Mouse (Mus musculus) cerebellum, postnatal 4 days (tissue): ENCODE data around the gene BC049730.
"Not testable (repeated sequence)": the region's sequence is repeated elsewhere in the genome, so short reads cannot be mapped to it uniquely, and the experiment has no call there.

Source experiments
- DNase-seq, 2 experiments: peaks; one replicate each; pipeline ENCODE4 v3.0.0; 2022; ENCODE audit warnings: low spot score in 2 of 2, mixed read lengths in 1 of 2

Gene BC049730

DNA sequence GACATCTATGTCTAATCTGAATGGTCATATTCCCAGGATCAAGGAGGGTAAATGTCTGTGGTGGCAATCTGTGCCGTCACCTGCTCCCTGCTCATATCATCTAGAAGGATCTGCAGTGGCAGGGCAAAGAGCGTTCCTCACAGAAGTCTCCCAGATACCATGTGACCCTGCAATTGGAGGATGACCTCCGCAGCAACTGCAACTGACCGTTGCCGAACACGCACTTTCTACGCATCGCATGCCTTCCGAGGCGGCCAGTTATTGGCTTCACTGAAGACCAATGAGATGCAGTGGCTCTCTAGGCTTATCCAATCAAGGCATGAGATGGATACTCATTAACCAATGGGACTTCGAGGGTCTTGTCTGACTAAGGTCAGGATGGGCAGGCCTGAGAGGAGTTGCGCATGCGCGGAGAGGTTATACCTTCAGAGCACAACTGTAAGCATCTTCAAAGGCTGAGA, at the start of gene BC049730:
TSS of gene BC049730 (plus strand) at position 411 of the 461 bp plus-strand sequence.
- DNase-seq = no peak

DNA sequence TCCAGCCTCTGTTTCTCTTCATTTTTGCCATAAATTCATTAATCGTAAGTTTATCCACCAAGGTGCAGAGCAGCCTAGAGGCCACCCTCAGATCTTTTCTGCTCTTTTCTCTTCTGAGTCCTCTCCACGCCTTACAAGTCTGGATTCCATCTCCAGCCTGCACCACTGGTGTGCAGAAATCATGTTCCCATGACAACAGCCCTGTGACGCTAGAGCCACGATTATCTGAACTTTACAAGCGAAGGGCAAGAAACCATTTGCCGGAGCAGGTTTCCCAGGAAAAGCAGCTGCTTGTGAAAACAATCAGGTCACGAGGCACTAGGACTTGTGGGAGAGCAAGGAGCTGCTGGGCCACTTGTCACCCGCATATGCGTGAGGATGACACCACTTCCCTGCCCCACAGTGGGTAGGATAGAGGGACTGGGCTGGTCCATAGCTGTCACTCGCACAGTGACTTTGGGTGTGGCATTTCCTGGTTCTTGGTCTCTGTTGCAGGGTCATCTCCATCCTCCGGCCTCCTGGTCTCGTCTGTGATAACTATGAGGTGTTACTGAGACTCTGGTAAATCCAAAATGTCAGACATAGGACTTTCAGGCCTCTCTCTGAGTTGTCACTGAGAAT, 49.2 kb upstream of the BC049730 start:
- DNase-seq = no peak

DNA sequence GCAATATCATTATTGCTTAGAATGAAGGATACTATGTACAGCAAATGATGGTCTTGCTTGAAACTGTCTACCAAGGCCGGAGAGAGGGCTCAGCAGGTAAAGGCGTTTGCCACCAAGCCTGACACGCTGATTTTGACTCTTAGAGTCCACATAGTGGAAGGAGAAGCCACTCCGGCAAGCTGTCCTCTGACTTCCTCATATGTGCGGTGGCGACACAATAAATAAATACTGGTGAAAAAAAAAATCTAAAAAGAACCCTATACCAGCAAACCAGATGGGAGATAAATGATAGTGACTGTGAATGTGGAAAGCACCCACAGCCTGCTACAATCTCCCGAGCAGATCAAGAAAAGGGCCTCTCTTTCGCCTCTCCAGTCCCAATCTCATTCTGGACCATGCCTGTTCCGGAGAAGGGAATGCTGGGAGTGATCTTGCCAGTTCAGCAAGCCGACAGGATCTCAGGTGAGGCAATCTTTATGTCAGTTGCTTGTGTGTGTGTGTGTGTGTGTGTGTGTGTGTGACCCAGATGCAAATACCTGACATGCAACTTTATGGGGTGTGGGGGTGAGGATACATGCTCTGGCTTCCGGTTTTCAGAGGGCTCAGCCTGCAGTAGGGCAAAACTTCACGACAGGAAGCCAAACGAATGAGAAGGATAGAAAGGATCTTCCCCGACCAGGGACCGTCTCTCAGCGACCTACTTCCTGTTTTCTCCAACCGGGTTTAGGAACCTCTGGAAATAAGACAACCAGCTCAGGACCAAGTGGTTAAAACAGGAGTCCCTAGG, 47.7 kb upstream of the BC049730 start:
- no peak for DNase-seq

DNA sequence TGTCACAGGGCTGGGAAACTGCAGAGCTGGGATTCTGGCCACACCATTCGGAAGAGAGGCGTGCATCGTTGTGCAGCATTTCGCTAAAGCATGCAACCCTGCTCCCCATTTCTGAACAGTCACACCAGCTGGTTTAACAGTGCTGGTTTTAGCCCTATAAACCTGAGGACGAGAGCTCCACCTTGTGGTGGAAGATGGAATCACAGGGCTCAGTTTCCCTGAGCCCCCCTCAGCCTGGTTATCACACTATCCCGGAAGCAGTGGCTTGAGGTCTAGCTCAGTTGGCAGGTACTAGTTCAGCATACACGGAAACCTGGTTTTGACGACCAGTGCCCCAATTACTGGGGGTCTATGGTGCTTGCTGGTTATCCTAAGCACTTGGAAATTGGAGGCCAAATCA, 46.5 kb upstream of the BC049730 start:
- peak; percentile 39 to 66 for DNase-seq

DNA sequence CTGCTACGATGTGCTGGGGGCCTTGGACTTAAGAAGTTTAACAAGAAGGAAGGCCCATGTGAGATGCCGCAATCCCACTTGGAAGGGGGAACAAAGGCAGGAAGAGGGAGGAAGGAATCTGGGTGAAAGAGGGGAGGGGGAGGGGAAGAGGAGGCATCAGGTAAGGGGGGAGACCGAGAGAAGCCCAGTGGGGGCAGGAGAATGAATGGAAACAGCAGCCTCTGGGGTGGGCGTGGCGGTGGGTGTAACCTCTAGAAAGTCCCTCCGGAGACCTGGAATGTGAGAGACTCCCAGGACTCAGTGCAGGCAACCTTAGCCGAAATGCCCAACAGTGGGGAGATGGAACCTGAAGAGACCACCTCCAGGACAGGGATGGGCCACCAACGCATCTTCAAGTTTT, 44.7 kb upstream of the BC049730 start:
- no peak for DNase-seq

DNA sequence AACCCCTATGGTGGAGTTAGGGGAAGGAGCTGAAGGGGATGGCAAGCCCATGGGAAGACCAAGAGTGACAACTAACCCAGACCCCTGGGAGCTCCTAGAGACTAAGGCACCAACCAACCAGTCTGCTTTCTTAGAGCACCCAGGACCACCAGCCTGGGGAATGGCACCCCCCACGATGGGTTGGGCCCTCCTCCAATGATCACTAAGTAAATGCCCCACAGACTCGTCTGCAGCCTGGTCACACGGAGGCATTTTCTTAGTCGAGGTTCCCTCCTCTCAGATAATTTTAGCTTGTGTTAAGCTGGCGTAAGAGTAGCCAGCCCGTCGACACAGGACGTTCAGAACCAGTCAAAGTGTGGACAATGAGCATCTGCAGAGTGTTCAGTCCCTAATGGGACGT, 44.1 kb upstream of the BC049730 start:
- no peak for DNase-seq

DNA sequence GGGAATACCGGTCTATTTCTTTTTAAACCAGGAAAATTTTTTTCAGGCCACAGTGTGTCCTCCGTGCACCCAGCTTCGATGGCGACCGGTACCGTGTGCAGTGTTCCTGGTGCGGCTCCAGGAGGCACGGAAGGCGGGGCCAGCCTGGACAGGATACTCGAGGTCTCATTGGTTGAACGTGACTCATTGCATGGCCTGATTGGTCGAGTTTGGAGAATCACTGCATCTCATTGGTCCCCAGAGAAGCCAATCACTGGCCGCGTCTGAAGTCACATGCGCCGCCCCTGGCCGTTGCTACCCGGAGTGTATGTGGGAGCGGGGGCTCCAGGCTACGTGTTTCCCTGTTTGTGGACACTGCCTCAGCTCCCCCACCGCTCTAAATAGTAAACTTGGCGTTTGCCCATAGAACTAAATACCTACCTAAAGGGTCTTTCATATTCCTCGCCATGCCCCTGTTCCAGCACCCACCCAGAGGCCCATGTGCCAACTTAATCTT, 37.0 kb upstream of the BC049730 start:
- DNase-seq = no peak

DNA sequence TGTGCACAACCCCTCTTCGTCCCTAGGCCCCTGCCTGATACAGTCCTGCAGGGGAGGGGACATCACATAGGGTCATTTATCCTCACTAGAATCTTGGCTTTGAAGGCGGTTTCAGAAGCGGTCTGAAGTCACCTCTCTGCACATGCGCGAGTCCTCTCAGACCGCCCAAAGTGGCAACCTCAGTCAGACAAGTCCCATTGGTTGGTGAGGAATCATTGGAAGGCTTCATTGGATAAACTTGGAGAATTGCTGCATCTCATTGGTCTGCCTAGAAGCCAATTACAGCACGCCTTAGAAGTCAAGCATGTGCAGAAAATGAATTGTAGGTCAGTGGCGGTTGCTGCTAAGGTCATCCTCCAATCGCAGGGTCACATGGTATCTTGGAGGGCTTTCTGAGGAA, 32.5 kb upstream of the BC049730 start, which contains the start of gene Tex101:
TSS of gene Tex101 (minus strand) at position 101 of the 400 bp plus-strand sequence.
- DNase-seq = no peak

DNA sequence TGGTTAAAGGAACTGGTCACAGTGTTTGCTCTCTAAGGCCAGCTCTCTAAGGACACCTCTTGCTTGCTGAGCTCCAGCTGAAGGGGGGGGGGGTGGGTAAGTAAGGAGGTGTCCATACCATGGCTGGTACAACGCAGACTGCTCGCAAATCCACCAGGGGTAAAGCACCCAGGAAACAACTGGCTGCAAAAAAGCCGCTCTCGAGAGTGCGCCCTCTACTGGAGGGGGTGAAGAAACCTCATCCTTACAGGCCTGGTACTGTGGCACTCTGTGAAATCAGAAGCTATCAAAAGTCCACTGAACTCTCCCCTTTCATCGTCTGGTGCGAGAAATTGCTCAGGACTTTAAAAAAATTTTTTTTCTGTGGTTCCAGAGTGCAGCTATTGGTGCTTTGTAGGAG, 24.9 kb upstream of the BC049730 start:
- DNase-seq = not testable (repeated sequence)

DNA sequence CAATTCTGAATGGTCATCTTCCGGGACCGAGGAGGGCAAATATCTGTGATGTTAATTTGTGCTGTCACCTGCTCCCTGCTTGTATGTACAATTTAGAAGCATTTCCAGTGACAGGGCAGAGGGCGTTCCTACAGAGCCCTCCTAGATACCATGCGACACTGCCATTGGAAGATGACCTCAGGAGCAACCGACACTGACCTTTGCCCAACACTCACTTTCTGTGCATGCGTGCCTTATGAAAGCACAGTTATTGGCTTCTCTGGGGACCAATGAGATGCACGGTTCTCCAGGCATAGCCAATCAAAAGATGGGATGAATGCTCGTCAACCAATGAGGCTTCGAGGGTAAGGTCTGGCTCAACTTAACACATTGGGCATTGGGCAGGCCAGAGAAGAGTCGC, 21.5 kb upstream of the BC049730 start:
- DNase-seq = not testable (repeated sequence)

DNA sequence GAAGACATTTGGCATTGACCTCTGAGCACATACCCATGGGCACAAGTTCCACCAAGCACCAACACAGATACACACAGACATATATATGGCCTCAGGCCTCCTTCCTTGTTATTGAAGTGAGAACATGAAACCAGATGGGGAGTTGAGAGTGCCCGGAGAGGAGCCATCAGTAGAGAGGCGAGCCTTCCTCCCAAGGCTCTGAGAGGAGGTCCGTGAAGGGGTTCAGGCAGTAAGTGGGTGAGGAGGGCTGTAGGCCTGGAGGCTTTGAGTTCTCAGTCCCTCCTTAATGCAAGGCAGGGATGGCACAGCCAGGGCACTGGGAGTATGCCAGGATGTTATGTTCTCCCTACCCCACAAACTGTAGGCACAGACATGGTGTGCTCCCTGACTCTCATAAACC, 16.3 kb upstream of the BC049730 start:
- not testable (repeated sequence) for DNase-seq

DNA sequence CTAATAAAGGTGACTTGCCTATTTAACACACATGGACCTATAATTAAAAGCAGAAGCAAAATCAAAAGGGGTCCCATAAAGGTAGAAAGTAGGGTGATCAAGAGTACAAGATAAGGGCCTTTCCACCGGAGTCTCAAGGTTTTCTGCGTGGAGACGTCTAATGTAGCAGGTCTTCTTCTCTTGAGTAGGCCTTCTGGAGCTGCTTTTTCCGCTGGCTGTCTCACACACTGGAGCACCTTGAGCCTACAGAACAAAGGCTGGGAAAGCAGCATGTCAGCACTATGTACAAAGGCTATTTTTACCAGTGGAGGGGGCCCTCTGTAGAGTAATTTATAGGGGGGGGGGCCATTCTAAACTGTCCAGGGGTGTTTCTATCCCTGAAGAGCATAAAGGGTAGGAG, 11.2 kb upstream of the BC049730 start:
- DNase-seq = not testable (repeated sequence)

DNA sequence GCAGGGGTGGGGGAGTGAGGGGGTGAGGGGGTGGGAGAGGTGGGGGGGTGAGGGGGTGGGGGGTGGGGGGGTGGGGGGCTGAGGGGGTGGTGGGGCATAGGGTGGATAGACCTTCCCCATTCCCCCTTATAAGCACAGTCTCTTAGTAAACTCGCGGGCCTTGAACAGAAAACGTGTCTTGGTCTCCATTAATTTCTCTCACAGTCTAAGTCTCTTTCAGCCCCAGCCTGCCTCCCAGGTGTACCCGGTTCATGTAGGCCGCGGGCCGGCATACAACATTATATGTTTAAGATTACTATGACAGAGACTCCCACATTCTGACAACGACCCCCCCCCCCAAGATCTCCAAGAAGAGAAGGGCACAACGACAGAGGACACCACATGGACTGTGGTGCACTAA, 6.2 kb upstream of the BC049730 start:
- DNase-seq = not testable (repeated sequence)

DNA sequence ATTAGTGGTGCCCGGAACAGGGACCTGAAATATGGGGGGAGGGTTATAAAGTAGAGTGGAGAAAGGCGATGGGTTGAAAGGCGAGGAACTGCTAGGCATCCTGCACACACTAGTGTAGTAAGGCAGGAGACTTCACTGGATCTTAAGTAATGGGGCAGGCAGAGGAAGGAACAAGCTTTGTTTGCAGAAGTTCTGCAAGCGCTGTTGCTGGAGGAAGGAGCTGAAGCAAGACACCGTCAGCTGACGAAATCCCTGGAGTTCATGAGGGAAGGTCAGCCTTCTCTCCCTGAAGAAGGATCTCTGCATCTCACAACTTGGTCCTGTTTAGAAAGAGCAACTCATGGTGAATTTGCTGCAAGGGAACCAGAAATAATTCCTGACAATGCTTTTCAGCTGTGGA, 6.0 kb downstream of the BC049730 start:
- DNase-seq = no peak

DNA sequence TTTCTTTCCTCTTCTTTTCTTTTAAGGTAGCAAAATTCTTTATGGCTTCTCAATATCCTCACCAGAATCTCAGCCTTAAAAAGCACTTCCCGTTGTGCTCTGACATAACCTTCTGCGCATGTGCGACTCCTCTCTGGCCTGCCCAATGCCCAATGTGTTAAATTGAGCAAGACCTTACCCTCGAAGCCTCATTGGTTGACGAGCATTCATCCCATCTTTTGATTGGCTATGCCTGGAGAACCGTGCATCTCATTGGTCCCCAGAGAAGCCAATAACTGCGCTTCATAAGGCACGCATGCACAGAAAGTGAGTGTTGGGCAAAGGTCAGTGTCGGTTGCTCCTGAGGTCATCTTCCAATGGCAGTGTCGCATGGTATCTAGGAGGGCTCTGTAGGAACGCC, 17.8 kb downstream of the BC049730 start, which contains the start of gene Gm4763:
TSS of gene Gm4763 (minus strand) at position 101 of the 400 bp plus-strand sequence.
- DNase-seq = not testable (repeated sequence)

DNA sequence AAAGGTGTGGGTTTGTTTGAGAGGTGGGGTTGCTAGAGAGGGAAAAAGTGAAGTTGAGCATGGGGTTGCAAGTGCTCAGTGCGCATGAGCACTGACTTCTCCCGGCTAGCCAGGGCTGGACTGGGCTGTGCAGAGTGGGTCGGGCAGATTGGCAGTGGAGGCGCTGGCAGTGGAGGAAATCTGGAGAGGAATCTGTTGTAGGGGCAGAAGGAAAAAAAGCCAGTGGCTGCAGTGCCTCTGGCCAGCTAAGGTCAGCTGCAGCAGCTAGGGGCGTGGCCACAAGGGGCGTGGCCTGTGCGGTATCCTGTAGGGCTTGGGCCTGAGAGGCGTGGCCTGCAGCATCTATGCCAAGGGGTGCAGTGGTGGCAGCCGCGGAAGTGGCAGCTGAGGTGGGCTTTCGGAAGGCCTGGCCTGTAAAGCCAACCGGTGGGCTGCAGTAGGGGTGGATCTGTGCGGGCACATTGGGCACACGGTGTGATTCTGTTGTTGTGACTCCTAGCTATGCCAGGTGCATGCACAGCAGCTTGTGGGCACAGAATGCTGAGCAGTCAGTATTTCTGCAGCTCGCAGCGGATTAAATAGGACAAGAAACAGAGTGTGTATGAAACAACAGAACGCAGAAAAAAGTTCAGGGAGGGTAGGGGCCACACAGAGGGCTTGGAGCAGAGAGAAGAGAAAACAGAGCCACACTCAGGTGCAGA, 27.1 kb downstream of the BC049730 start:
- DNase-seq = peak in 1 of 2 experiments; percentile 10

DNA sequence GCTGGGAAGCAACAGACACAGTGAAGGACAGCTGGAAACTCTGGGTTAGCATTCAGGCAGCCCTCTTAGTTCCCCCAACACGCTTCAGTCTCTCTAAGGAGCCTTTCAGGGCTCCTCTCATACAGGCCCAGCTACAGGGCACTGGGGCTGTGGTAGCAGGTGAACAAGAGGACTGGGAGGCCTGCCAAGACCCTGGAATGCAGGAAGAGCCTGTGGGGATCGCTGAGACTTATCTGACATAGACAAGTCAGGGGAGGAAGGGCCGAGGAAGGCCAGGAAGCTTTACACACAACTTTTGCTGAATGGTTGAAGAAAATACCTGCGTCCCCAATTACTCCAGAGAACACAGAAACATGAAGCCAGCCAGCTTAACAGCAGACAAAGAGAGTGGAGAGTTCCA, 41.7 kb downstream of the BC049730 start:
- DNase-seq = no peak

DNA sequence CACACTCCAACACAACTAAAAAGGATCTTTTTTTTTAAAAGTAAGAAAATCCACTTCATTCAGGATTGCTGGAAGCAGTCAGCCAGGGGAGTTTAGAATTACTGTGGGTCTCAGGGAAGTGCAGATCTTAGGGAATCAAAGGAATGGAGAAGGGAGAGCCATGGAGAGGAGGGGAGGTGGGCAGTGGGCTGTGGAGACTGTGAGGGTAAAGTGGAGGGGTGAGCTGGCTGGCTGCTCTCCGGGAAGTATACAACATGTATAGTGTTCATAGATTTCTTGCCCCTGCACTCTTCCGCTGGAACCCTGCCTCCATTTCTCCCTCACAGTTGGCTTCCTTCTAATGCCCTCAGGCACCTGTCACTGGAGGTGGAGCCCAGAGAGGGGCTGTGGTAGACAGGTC, 42.6 kb downstream of the BC049730 start:
- DNase-seq = no peak

DNA sequence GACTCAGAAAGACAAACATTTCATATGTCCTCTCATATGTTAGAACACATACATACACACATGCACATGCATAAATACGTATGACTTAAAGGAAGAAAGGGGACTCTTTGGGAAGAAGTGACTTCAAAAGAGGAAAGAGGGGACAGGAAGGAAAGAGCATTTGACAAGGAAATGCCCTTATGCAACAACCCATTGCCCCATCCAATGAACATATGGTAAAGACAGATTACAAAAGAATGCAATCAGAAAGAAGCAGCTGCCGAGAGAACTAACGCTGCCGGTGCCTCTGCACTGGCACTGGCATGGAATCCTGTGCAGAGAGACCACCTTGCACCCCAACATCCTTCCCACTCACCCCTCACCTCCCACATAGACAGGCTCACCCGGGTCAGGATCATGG, 44.4 kb downstream of the BC049730 start:
- DNase-seq = no peak

DNA sequence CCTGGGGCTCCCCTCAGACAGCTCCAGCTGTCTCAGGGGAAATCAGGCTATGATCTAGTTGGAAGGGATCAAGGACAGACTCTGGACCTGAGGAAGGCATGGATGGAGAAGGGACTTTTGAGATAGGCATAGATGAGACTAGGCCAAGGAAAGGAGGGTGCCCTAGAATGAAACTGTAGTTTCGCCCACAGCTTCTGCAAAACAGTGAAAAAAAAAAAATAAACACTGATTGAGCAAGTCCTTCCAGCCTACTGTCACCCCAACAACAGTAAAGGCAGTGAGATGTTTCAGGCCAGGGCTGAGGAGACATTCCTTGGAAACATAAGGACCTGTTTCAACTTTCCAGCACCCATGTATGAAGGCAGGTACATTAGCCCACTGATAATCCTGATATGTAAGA, 49.5 kb downstream of the BC049730 start:
- no peak for DNase-seq

DNA sequence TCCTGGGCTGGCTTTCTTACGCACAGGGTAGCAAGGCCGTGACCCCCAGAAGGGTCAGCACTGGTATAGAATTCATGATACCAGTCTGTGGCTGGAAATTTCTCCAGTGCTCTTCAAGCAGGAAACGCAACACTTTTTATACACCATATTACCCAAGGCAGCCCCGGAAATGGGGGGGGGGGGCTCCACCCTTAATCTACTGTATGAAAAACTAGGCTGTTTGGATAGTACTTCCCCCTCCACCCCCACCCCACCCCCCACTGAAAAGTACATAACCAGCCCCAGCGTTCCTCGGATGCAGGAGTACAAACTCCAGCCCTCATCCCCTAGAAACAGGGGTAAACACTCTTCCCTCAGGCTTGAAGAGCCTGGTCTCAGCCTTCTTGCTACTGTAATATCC, 51.2 kb downstream of the BC049730 start, which contains the start of gene Cd177:
TSS of gene Cd177 (minus strand) at position 101 of the 400 bp plus-strand sequence.
- no peak for DNase-seq

DNA sequence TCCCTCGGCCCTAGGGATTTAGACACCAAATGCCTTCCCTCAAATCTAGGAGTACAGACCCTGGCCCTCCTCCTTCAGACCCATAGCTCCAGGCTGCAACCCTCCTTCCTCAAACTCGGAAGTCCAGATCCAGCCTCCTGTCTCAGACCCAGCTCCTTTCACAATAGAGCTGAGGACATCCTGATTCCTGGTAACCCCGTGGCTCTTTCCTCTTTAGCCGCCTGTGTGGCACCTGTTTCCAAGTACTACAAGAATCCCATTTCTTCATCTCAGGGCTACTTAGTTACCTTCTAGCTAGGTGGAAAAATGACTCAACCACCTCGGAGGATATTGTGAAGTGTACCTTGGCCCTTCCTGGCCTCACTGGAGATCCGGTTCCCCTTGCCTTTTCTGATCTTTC, 52.1 kb downstream of the BC049730 start:
- no peak for DNase-seq
